Mouse (Mus musculus): ENCODE measurements at regions not wholly inside any gene's neighbourhood (a gene's known extent, or its start where the extent isn't known, plus 50 kb on each side); places are given as distances from the start of the nearest gene placed in this dataset.

- DNase-seq = no peak
Measured at GRCm38 (mm10) chr16:77537351-77537750, 64.5 kb downstream of the Gm11146 start.

- no peak for DNase-seq
Measured at GRCm38 (mm10) chr16:77536746-77537145, 65.1 kb downstream of the Gm11146 start.

GRCm38 (mm10) chr16:77536314-77536713 lies 65.6 kb downstream of the Gm11146 start:
- no peak for DNase-seq

GRCm38 (mm10) chr16:77535021-77535420 lies 66.9 kb downstream of the Gm11146 start:
- DNase-seq = no peak

- DNase-seq = no peak
Measured at GRCm38 (mm10) chr16:77531596-77531995, 70.3 kb downstream of the Gm11146 start.

GRCm38 (mm10) chr16:77527951-77528350 lies 73.9 kb downstream of the Gm11146 start:
- DNase-seq = no peak

- DNase-seq = no peak
Measured at GRCm38 (mm10) chr16:77514606-77515005, 87.3 kb downstream of the Gm11146 start.

- no peak for DNase-seq
Measured at GRCm38 (mm10) chr16:77503556-77503955, 98.3 kb downstream of the Gm11146 start.

GRCm38 (mm10) chr16:77502916-77503315 lies 99.0 kb downstream of the Gm11146 start:
- DNase-seq = no peak

GRCm38 (mm10) chr16:77502026-77502425 lies 99.9 kb downstream of the Gm11146 start:
- DNase-seq = no peak

- DNase-seq = peak; percentile 42
Measured at GRCm38 (mm10) chr16:77500981-77501380, 100.9 kb downstream of the Gm11146 start.

- DNase-seq = peak; percentile 45
Measured at GRCm38 (mm10) chr16:77500413-77500812, 101.5 kb downstream of the Gm11146 start.

- peak; percentile 93 for DNase-seq
Measured at GRCm38 (mm10) chr16:77499537-77500301, 102.2 kb downstream of the Gm11146 start.

- DNase-seq = no peak
Measured at GRCm38 (mm10) chr16:77495310-77495709, 106.6 kb downstream of the Gm11146 start.

- DNase-seq = no peak
Measured at GRCm38 (mm10) chr16:77494042-77494441, 107.9 kb downstream of the Gm11146 start.

GRCm38 (mm10) chr16:77488155-77488554 lies 113.7 kb downstream of the Gm11146 start:
- DNase-seq = no peak

GRCm38 (mm10) chr16:77479812-77480211 lies 122.1 kb downstream of the Gm11146 start:
- DNase-seq = no peak

GRCm38 (mm10) chr16:77471868-77472267 lies 130.0 kb downstream of the Gm11146 start:
- DNase-seq = no peak

- DNase-seq = no peak
Measured at GRCm38 (mm10) chr16:77469903-77470302, 132.0 kb downstream of the Gm11146 start.

- no peak for DNase-seq
Measured at GRCm38 (mm10) chr16:77469328-77469875, 132.5 kb downstream of the Gm11146 start.

GRCm38 (mm10) chr16:77467216-77467615 lies 134.7 kb downstream of the Gm11146 start:
- no peak for DNase-seq

GRCm38 (mm10) chr16:77464623-77465022 lies 137.3 kb downstream of the Gm11146 start:
- no peak for DNase-seq

- DNase-seq = no peak
Measured at GRCm38 (mm10) chr16:77461922-77462321, 140.0 kb downstream of the Gm11146 start.

GRCm38 (mm10) chr16:77461459-77461858 lies 140.4 kb downstream of the Gm11146 start:
- DNase-seq = no peak
